Mouse (Mus musculus) spleen, adult 2 months (tissue): ENCODE measurements around the gene Cep97. TPM values are rescaled to one million over a fixed set of nuclear protein-coding genes. Genes with fewer than 3 reads are reported as not detected.

Experiments
- DNase-seq, 2 experiments: peaks; one replicate each; pipeline versions ENCODE4 v3.0.0 to v3.0.0-alpha.2; 2012 to 2021; ENCODE audit warnings: low spot score in 2 of 2, low read depth in 1 of 2
- H3K27ac ChIP-seq: fragments of 200-500 bp; 2 replicates; pipeline ENCODE4 v1.5.1; 2012; ENCODE audit warnings: low read length, inconsistent platforms; ENCODE audit not compliant: insufficient read depth
- H3K27me3 ChIP-seq: fragments of 200-500 bp; 2 replicates; pipeline ENCODE4 v1.6.1; 2012; ENCODE audit warnings: mild to moderate bottlenecking, moderate library complexity, low read length, inconsistent platforms; ENCODE audit not compliant: control insufficient read depth, insufficient read depth
- H3K36me3 ChIP-seq: fragments of 200-500 bp; 2 replicates; pipeline ENCODE4 v1.6.1; 2012; ENCODE audit warnings: mild to moderate bottlenecking, low read length, inconsistent platforms; ENCODE audit not compliant: control insufficient read depth, insufficient read depth
- H3K4me1 ChIP-seq: fragments of 200-500 bp; 2 replicates; pipeline ENCODE4 v1.6.1; 2011; ENCODE audit warnings: inconsistent platforms; ENCODE audit not compliant: control insufficient read depth, insufficient read depth, insufficient read length
- H3K4me3 ChIP-seq: fragments of 200-500 bp; 2 replicates; pipeline ENCODE4 v1.5.1; 2011; ENCODE audit warnings: mild to moderate bottlenecking, inconsistent platforms; ENCODE audit not compliant: insufficient read depth, insufficient read length; ENCODE audit errors: extremely low read depth
- CTCF ChIP-seq: fragments of 200-500 bp; IDR thresholded peaks from 2 replicates; pipeline ENCODE4 v1.5.1; 2011; ENCODE audit warnings: mild to moderate bottlenecking, inconsistent platforms; ENCODE audit not compliant: insufficient read depth, insufficient read length, insufficient replicate concordance; ENCODE audit errors: extremely low read depth
- POLR2A ChIP-seq: fragments of 200-500 bp; IDR thresholded peaks from 2 replicates; pipeline ENCODE4 v1.6.1; 2011; ENCODE audit warnings: low read depth, low read length, inconsistent platforms
- WGBS: fragments of 180-500 bp; shearing (Covaris S2); methylation state at CpG from one replicate; pipeline ENCODE4 v1.1.7; 2018; 5-methylcytosine and 5-hydroxymethylcytosine counted together
- polyA plus RNA-seq: library from polyadenylated mRNA; depleted of rRNA; stranded (reverse); fragments of >200 nt; gene quantifications from 2 replicates; pipeline ENCODE4 v1.2.3, GENCODE M21; 2012

The Cep97 gene
- polyA plus RNA-seq, 1 experiment, result 1.7 TPM

GRCm38 (mm10) chr16:55914716-55915115 is 19.9 kb downstream of the Cep97 start:
- no peak overlapping the region for H3K4me3 ChIP-seq
- TF ChIP-seq CTCF, result no peak
- no peak for TF ChIP-seq POLR2A
- H3K27ac ChIP-seq, result no peak overlapping the region
- H3K36me3 ChIP-seq, result peaks cover 8% of the 10 kb centered on the region; the same call in 1 of the 2 replicates
- no peak for DNase-seq
- no peaks in the 10 kb centered on the region for H3K27me3 ChIP-seq
- 98% methylated on average over 7 of the region's 7 CpGs for WGBS
- no peaks in the 10 kb centered on the region for H3K4me1 ChIP-seq

- H3K36me3 ChIP-seq, result peaks cover 7% of the 10 kb centered on the region; the same call in 1 of the 2 replicates
- H3K27ac ChIP-seq, result no peak overlapping the region
- WGBS, result 95% methylated on average over 10 of the region's 10 CpGs
- TF ChIP-seq CTCF (no peak), POLR2A (no peak)
- no peaks in the 10 kb centered on the region for H3K27me3 ChIP-seq
- H3K4me1 ChIP-seq, result peaks cover 8% of the 10 kb centered on the region; the same call in 1 of the 2 replicates
- H3K4me3 ChIP-seq, result no peak overlapping the region
- no peak for DNase-seq
Observed at GRCm38 (mm10) chr16:55910208-55910793, 24.4 kb downstream of the Cep97 start.

GRCm38 (mm10) chr16:55906928-55907679 is 27.6 kb downstream of the Cep97 start:
- 63% methylated on average over 5 of the region's 5 CpGs for WGBS
- peaks cover 8% of the 10 kb centered on the region; the same call in 1 of the 2 replicates for H3K4me1 ChIP-seq
- peaks cover 9% of the 10 kb centered on the region; the same call in 1 of the 2 replicates for H3K36me3 ChIP-seq
- TF ChIP-seq CTCF, result no peak
- no peak for TF ChIP-seq POLR2A
- H3K4me3 ChIP-seq, result no peak overlapping the region
- no peaks in the 10 kb centered on the region for H3K27me3 ChIP-seq
- H3K27ac ChIP-seq, result peak overlapping the region; percentile 88
- DNase-seq, result no peak

- DNase-seq, result no peak
- H3K27ac ChIP-seq, result no peak overlapping the region
- H3K4me1 ChIP-seq, result peaks cover 8% of the 10 kb centered on the region; the same call in 1 of the 2 replicates
- no peak overlapping the region for H3K4me3 ChIP-seq
- H3K36me3 ChIP-seq, result peaks cover 9% of the 10 kb centered on the region; the same call in 1 of the 2 replicates
- WGBS, result 95% methylated on average over 25 of the region's 25 CpGs
- H3K27me3 ChIP-seq, result no peaks in the 10 kb centered on the region
- TF ChIP-seq CTCF (no peak), POLR2A (no peak)
Observed at GRCm38 (mm10) chr16:55905370-55905769, 29.3 kb downstream of the Cep97 start.

- peaks cover 6% of the 10 kb centered on the region; the same call in 1 of the 2 replicates for H3K4me1 ChIP-seq
- peaks cover 9% of the 10 kb centered on the region; the same call in 1 of the 2 replicates for H3K36me3 ChIP-seq
- TF ChIP-seq CTCF (no peak), POLR2A (no peak)
- H3K27ac ChIP-seq, result no peak overlapping the region
- no peaks in the 10 kb centered on the region for H3K27me3 ChIP-seq
- 86% methylated on average over 14 of the region's 14 CpGs for WGBS
- H3K4me3 ChIP-seq, result no peak overlapping the region
- no peak for DNase-seq
Observed at GRCm38 (mm10) chr16:55901839-55902756, 32.6 kb downstream of the Cep97 start.

- Histone ChIP-seq H3K27me3 (no peaks in the 10 kb centered on the region), H3K4me3 (no peak overlapping the region), H3K4me1 (peaks cover 11% of the 10 kb centered on the region; the same call in 1 of the 2 replicates), H3K27ac (no peak overlapping the region), H3K36me3 (no peaks in the 10 kb centered on the region; the same call in 1 of the 2 replicates)
- 87% methylated on average over 9 of the region's 9 CpGs for WGBS
- no peak for DNase-seq
- no peak for TF ChIP-seq POLR2A
- TF ChIP-seq CTCF, result no peak
Observed at GRCm38 (mm10) chr16:55898385-55899002, 36.2 kb downstream of the Cep97 start.
